Mouse (Mus musculus): ENCODE results near the gene Wwox.

The Wwox gene

DNA sequence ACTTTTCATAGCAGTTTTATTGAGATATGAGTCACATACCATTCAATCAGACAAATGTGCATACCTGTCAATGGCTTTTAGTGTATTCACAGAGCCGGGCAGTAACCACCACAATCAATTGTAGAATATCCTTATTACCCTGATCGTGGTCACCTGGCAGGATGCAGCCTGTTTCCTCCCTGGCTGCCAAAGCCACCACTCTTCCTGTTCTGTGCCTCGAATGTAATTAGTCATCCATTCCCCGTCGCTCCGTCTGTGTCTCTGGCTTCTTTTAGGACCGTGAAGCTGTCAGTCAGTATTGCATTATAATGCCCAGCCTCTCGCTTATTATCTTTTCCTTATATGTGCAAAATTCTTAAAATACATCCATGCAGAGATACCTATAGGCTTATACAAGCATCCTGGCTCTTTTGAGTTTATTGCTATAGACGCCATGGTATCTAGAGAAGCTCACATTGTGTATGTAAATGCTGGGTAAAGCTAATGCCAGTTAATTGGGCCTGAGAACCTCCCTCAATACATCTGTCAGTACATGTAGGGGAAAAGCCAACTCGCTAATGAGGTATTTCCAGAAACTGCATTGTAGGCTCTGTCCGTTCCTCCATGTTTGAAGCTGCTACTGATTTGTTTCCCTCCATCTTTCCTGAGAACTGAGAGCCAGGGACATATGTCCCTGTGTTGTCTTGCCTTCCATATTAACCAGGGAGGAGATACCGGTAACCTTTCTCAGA lies 303.9 kb downstream of the Wwox start:
- DNase-seq (ENCODE audit: low spot score in 2 of 2) = no peak

DNA sequence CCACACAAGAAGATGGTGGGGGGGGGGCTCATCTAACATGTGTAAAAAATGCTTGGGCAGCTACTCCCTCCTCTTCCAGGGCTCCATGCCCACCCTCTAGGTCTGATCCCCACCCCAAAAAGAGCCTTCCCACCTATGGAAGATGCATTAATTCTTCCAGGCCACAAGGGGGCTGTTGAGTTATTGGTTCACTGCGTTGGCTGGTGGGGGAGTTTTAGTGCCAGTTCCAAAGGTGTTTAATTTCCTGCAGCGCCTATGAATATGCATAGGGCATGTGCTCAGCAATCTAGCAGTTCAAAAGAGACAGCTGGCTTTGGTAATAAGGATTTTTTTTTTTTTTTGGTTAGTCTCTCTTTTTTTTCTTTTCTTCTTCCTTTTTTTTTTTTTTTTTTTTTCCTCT lies 306.9 kb downstream of the Wwox start:
- DNase-seq (ENCODE audit: low spot score in 2 of 2) = no peak

DNA sequence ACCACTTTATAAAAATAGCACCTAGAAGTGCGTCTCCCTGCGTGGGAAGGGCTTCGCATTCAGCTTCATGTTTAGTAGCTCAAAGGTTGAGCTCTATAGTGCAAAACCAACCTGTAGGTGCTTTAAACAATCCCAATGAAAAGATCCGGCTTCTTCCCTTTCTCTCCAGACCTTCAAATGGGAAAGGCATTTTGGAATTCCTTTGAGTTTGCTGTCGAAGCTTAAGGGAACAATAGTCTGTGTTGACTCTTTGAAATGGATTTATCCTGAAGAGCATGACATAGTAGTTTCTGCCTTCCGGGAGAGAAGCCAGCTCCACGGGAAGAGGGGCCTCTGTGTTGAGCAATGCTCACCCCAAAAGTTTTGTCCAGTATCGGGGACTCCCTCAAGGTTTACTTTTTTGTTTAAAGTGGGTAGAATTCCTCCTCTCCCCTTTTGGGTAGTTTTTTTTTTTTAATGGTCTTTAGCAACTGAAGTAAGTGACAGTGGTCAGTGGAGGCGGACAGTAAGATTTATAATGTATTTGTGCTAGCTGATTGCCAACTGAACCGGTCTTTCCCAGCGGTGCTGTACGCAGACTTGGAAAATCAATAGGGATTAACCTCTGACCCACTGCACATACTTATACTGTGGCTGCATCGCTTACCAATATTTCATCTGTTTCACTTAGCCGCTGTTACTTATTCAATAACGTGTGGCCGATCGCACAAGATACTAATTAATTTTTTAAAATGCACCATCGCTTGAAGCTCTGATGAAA lies 312.1 kb downstream of the Wwox start:
- DNase-seq (ENCODE audit: low spot score in 2 of 2) = no peak

DNA sequence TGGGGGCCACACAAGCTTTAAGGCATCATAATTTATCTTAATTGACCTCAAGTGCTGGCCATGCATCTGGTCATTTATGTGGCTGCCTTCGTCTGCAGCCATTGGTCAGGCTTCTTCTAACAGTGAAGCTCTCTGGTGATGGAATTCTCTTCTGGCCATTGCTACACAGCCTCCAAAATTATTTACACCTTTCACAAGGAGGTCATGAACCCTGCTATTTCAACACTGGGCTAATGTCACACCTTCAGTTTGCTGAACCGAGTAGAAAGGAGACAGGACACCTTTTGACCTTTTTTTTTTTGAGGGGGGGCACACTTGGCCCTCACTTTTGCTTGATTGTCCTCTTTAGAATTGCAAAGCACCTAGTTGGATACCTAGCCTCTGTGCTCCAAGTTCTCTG lies 320.2 kb downstream of the Wwox start:
- DNase-seq (ENCODE audit: low spot score in 2 of 2) = no peak

DNA sequence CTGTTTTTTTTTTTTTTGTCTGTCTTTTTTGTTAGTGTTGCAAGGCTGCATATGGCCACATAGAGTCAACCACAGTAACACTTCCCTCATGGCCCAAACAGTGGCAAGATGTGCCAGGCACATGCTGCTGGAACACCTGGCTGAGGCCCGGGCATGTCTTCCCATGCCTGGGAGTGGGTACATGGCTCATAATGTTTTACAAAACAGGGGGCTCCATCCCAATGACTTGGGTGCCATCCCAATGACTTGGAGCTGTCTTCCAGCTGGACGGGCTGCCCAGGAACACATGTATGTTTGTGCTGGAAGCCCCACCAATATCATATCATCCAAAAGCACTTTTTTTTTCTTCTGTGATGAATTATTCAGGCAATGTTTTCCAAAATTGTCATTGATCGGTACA lies 329.1 kb downstream of the Wwox start:
- no peak for DNase-seq (ENCODE audit: low spot score in 2 of 2)

DNA sequence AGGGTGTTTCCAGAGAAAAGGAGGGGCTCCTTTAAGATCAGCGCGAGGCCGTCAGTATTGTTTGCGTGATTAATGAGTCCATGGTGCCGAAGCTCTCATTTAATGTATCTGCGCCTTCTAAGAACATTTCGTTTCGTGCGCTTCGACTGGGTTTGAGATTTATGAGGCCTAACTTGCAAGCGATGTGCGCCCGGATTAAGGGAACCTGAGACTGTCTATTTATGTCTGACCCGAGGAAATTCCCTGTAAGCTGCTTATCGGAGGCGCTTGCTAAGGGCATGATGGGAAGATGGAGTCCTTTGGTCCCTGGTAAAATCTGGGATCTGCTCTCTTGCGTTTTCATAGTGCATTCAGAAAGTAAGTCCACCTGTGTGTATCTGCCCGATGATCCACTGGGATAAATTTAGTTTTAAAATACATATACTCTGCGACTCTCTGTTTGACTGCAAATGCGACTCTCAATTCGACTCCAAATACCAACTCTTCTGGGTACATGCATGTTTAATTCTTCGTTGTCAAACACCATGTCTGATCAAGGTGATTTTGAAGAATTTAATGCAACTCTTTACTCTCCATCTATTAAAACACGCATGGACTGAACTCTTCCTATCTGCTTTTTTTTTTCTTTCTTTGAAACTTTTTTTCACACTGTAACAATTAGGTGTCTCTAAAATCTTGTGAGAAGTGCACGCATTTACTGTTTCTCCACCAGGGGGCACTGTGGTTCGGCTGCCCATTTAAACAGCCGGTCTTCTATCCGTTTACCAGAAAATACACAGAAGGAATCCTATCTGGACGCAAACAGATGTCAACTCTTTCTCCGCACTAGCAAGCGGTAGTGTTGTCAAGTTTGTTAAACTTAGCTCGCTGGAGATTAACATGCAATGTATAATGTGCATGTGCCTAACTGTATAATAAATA lies 331.7 kb downstream of the Wwox start:
- DNase-seq (ENCODE audit: low spot score in 2 of 2) = peak; percentile 70 to 81

DNA sequence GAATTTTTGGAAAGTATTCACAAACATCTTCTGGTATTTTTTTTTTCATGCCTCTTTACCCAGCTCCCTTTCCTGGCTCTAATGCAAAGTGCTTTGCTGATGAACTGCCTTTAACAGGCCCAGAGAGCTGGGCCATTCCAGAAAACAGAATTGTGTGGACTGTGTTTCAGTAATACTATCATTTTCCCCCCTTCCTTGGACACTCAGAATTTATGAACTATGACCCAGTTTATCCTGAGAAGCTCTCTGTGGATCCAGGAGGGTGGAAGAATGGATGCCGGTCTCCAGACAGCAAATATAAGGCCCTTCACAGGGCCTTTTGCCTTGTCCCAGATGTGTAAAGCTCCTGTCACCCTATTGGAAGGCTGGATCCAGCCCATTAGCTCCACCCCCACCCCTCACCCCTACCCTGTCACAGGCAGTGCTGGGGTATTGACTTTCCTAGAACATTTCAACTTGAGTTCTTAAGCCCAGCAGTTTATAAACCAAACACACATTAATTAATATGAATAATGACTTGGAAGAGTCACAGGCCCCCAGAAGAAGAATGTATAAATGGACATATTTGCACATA lies 332.9 kb downstream of the Wwox start:
- no peak for DNase-seq (ENCODE audit: low spot score in 2 of 2)

DNA sequence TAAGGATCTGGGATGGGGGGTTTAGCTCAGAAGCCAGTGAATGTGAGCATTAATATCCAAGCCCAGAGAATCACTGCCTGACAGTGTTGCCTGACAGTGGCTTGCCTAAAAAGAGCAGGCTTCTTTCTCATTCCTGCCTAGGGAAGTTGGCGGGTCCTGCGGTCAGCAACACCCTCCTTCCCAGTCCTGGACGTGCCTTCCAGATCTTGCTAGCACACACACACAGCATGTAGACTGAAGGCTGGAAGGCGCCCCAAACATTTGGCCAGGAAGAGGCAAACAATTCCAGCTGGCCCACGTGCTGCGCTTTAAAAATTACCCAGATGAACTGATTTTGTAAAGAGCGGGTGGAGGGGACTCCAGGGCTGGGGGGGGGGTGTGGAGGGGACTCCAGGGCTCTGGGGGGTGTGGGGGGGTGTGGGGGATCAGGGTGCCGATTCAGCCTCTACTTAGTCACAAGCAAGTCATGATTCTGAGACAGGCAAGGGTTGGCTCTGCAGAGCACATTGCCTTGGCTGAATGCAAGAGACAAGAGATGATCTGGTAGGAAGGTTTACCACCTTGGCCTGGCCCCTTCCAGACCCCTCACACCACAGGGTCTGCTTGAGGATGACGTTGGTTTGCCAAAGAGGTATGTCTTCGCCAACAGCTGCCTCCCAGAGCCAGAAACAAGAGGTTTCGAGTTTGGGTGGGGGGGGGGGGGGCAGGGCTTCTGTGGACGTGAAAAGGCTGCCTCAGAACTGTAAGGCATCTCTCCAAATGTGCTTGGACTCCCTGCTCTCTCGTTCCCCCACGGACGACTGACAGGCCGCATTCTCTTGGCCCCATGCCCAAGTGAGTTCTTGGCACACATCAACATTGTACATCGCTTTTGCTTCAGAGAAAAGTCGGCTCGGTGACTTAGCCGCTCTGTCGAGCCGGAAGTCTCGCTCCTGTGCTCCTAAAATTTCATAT lies 334.3 kb downstream of the Wwox start:
- DNase-seq (ENCODE audit: low spot score in 2 of 2) = peak; percentile 36 to 79

DNA sequence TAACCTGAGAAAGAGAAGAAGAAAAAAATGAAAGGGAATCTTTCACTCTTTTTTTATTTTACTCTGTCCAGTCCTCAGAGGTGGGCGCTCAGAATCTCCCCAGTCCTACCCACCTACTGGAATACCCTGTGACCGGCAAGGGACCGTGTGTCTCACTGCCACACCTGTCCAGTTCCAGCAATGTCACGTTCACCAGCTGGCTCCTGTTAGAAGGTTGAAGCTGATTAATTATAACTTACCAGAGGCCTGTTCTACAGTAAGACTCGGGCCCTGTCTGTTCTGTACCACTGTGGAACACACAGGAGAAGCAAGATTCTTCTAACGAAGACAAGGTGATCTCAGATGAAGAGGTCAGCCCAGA lies 334.9 kb downstream of the Wwox start:
- DNase-seq (ENCODE audit: low spot score in 2 of 2) = no peak

DNA sequence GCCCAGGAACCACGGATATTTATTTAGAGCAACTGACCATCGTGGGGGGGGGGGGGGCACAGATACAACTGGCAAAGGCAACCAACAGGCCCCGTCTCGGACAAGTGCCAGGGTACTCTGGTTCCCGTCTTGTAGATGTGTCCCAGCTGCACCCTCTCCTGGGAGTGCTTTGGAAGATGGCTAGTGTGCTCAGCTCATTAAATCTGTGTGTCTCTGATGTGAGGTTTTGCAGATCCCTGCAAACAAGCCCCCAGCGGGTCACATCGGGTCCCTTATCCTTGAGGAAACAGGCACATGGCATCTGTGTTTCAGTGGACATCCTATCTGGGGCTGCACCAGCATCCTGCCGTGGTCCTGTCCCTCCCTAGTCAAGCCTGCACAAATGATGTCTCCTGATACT lies 336.1 kb downstream of the Wwox start:
- no peak for DNase-seq (ENCODE audit: low spot score in 2 of 2)

DNA sequence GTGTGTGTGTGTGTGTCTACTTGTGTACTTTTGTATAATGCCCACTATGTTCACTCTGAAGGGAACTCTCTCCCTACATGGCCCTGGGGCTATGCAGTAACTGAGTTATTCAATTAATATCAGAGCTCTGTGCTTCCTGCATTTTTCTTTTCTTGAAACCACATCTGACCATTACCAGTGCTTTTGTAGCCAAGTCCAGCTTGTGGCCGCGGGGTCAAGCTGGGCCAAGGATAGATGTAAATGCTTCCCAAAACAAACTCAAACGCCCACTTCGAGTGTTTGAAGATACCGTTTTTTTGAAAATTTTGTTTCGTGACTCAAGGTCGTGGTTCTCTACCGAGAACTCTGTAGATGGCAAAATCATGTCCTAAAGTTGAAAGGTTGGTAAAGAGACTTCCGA lies 337.2 kb downstream of the Wwox start:
- DNase-seq (ENCODE audit: low spot score in 2 of 2) = no peak

DNA sequence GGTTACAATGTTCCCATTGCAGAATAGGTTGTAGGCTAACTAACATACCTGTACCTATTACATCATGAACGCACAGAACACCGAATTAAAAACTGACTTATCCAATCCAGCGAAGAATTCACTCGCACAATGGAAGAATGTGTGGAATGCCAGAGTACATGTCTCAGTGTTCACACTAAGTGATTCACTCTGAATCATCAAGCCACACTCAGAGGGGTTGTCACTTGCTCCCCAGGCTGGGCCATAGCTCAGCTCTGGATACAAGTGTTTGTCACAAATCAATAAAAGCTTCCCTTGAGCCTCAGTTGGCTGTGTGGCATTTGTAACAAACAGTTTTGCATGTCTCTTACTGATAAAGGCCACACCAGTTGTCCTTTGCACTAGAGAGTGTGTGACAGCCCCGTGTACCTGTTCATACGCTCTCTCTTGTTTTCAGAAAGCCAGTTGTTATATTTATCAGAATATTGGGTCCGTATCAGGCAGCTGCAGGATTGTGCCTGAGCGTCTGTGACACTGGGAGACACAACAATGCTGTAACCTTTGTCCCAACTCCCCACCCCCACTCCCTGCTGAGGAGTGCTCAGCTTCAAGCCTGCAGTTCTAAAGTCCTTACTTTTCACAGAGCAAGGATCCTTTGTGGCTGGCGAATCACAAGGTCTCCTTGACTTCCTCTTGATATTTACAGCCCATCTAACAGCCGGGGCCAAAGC lies 338.0 kb downstream of the Wwox start:
- DNase-seq (ENCODE audit: low spot score in 2 of 2) = no peak

DNA sequence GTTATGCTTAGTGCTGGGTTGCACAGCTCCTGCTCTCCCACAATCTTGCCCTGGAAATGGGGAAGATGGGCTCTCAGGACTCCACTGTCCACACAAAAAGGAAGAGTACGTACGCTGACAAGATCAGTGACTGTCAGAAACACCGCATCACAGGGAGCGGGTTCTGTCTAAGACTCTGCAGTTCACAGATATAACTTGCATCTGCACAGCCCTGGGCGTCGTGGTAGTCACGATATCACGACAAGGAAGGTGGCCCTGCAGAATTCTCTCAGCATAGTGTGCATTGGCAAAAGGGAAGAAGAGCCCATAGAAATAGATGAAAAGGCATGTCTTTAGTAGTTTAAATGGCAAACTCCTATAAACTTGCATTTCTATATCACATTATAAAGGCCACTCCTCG lies 339.5 kb downstream of the Wwox start:
- DNase-seq (ENCODE audit: low spot score in 2 of 2) = no peak

DNA sequence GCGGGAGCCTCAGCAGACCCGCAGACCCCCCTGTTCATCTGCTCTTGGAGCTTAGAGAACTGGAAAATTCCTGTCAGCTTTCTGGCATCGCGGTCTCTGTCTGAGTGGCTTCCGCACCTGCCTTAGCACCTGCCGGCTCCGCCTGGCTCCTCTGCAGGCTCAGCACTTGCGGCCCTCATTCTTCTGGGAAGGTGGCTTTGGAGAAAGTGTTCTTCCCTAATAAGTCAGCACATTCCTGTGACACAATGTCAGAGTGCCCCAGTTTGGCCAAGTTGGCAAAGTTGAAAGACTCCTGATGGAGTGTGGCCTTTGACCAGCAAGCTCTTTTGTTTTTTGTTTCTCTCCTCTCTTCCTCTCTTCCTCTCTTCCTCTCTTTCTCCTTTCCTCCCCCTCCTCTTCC lies 343.9 kb downstream of the Wwox start:
- DNase-seq (ENCODE audit: low spot score in 2 of 2) = no peak

DNA sequence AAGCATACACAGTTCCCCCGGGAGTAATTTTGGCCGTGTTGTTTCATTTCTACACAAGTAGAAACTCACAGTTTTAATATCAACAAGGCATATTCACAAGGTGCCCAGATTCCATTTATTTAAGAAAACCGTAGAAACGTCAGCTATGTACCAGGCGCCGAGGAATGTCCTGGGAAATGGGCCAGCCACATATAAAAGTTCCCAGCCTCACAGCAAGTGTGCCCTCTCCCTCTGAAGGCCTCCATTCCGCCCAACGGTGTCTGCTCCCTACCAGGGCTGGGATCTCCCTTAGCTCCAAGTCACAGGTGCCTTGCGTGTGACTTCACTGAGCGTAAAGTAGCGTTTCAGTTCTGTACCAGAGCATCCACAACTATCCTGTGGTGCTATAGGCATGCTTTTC lies 346.4 kb downstream of the Wwox start:
- DNase-seq (ENCODE audit: low spot score in 2 of 2) = no peak

DNA sequence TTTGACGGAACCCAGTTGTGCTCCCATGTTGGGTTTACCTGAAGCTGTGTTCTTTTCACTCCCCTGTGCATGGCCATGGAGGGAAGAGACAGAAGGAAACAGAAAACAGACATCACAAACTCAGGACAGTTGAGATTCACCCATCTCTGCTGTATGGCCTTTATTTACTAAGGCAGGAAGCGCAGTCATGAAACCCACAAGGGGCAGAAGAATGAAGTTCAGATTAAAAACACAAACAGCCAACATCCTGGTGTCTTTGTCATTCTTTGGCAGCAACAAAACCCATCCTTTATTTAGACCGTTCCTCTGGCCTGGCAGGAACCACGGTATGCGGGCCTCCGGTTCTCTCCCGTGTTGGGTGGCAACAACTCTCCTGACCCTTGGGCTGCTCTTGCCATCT lies 350.2 kb downstream of the Wwox start:
- DNase-seq (ENCODE audit: low spot score in 2 of 2) = no peak

DNA sequence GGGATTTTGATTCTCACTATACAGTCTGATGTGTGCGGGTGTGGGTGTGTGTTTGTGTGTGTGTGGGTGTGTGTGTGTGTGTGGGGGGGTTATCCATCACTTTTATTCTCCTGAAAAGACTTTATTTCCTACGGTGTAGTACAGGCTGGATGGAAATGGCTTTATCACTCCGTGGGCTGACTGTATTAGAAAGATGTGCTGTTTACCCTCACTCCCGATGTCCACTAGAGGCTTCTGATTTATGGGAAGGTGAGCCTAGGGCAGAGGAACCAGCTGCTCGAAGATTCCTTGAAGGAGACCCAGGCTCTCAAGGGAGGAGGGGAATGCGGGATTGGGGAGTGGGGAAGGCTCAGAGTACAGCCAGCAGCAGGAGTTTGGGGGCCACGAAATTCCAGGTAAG lies 351.3 kb downstream of the Wwox start:
- DNase-seq (ENCODE audit: low spot score in 2 of 2) = no peak

DNA sequence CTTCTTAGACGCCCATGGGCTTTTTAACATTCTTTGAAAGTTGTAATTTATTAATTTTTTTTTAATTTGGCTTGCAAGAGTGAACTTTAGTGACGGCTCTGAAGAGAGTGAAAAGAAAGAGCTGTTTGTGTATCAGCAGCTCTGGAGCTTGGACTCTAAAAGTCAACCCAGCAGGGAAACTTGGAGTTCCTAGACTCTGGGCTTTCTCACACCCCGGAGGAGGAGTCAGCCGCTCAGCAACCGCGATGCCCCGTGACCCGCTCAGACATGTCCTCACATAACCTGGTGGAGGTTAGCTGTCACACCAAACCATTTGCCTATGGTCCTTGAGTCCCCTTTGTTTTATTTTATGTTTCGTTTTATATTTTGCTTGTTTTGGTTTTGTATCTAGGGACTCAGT lies 354.2 kb downstream of the Wwox start:
- DNase-seq (ENCODE audit: low spot score in 2 of 2) = no peak

DNA sequence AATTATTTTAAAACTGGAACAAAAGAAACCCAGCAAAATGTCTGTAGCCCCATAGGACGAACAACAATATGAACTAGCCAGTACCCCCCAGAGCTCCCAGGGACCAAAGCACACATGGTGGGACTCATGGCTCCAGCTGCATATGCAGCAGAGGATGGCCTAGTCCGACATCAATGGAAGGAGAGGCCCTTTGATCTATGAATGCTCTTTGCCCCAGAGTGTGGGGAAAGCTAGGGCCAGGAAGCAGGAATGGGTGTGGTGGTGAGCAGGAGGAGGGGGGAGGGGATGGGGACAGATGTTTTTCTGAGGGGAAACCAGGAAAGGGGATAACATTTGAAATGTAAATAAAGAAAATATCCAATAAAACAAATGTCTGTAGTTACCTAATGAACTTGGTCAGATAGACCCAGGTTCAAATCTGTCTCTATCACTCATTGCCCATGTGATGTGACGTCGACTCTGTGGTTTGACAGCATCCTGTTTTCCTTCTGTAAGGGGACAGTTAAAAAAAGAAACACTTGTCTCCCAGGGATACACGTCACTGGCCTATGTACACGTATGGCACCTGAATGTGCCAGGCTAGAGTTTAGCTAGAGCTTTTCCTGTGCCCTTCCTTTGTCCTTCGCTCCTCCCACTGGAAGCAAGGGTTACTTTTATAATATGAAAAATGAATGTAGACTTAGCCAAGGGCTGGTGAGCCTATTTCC lies 362.1 kb downstream of the Wwox start:
- DNase-seq (ENCODE audit: low spot score in 2 of 2) = no peak

DNA sequence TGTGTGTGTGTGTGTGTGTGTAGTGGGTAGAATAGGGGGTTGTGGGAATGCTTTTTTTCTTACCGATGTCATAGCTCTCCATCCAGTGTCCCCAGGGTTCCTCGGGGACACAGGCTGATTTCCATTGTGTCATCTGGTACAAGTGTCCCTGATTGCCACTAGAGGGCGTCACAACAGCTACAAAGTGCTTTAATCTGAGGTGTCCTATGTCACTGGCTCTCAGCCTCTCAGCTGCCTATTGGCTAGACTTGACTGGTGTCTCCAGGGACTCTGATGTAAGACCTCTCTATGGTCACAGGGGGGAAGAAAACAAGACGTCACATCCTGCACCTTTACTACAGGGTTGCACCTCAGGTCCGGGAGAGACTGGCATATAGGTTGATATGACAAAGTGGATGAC lies 363.7 kb downstream of the Wwox start:
- DNase-seq (ENCODE audit: low spot score in 2 of 2) = no peak

Measured in cerebellum, postnatal 4 days (tissue).